Mouse (Mus musculus): ENCODE results near the gene Arsj.

GRCm38 (mm10) chr3:126372815-126373545, 9.5 kb downstream of the Arsj start:
- TF ChIP-seq POLR2A (IDR thresholded peaks at IDR 0.05; ENCODE audit: borderline replicate concordance, extremely low read depth, low read depth, low read length) (no peak), CTCF (IDR thresholded peaks at IDR 0.05; ENCODE audit: insufficient read depth, low read length) (no peak)

All from lung, adult 2 months (tissue).